Mouse (Mus musculus): ENCODE data around the gene Zfyve28.

Zfyve28 gene

GRCm38 (mm10) chr5:34205788-34206187 is 82.5 kb downstream of the Zfyve28 start:
- no peak for DNase-seq (ENCODE audit: low spot score)

DNA sequence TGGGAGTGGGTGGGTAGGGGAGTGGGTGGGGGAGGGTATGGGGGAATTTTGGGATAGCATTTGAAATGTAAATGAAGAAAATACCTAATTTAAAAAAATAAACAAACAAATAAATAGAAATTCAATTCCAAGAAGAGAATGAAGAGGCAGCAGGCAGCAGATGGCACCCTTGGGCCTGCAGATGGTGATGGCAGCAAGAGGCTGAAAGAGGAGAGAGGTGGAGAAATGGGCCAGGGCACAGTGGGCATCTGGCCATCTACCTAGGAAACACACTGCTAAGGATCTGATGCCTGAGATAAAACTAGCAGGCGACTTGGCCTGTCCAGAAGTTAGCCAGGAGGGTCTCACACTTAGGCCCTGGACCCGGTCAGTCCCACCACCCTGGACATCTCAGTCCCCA is 83.3 kb downstream of the Zfyve28 start:
- DNase-seq (ENCODE audit: low spot score), result no peak

- DNase-seq (ENCODE audit: low spot score), result no peak
These were observed 86.2 kb downstream of the Zfyve28 start for GRCm38 (mm10) chr5:34202006-34202405.

GRCm38 (mm10) chr5:34201396-34201795 is 86.9 kb downstream of the Zfyve28 start:
- no peak for DNase-seq (ENCODE audit: low spot score)

- DNase-seq (ENCODE audit: low spot score), result no peak
These were observed 89.6 kb downstream of the Zfyve28 start for GRCm38 (mm10) chr5:34198615-34199014.

DNA sequence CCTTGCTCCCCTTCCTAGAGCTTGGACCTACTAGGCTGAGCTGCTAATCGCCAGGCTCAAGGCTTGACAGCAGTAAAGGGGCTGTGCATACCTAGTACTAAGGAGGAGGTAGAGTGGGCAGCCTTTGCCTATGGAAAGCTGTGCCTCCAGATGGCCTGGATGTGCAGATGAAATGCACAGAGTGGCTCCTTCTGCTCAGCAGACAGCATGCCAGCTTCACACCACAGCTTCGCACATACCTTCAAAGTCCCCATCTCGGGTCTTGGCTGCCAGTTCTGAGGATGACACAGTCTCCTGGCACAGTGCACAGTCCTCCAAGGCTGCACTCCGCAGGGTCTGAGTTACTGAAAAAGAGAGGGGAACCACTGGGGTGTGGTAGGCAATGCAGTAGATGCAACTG is 91.0 kb downstream of the Zfyve28 start:
- DNase-seq (ENCODE audit: low spot score), result no peak

- DNase-seq (ENCODE audit: low spot score), result no peak
These were observed 91.8 kb downstream of the Zfyve28 start for GRCm38 (mm10) chr5:34196423-34196822.

- no peak for DNase-seq (ENCODE audit: low spot score)
These were observed 92.5 kb downstream of the Zfyve28 start for GRCm38 (mm10) chr5:34195786-34196185.

- no peak for DNase-seq (ENCODE audit: low spot score)
These were observed 93.1 kb downstream of the Zfyve28 start for GRCm38 (mm10) chr5:34194975-34195662.

GRCm38 (mm10) chr5:34194426-34194825 is 93.8 kb downstream of the Zfyve28 start:
- no peak for DNase-seq (ENCODE audit: low spot score)

DNA sequence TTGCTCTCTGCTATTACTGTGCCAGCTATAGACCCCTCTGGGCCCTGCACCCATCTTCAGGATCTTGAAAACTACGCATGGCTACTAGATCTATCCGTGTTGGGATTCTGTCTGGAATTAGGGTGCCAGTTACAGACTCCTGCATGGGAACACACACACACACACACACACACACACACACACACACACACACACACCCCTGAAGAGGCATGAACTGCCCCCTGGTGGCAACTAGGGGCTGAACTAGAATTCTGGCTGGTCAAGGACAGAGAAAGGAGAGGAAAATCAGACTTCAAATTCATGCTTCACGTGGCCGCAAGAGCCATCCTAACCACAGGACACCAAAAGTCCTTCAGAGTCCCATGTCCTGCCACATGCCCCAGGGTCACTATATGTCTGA is 96.4 kb downstream of the Zfyve28 start:
- DNase-seq (ENCODE audit: low spot score), result no peak

DNA sequence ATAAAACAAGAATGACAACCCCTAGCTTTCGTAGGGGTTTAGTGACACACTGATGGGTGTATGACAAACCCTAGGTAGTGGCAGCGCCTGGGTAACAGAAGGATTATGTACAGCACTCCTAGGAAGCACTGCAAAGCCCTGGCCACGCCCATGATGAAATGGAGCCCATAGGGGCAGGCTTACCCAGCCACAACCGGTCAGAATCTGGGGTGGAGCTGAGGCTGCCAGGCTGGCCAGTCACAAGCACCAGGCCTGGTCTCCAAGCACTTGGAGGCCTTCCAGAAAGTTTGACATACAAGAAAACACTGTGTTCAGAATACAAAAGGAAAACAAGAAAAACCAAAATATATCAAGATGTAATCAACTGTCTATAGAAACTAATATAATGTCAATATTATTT is 97.2 kb downstream of the Zfyve28 start:
- DNase-seq (ENCODE audit: low spot score), result no peak

- DNase-seq (ENCODE audit: low spot score), result no peak
These were observed 98.7 kb downstream of the Zfyve28 start for GRCm38 (mm10) chr5:34189521-34189920.

- DNase-seq (ENCODE audit: low spot score), result no peak
These were observed 99.4 kb downstream of the Zfyve28 start for GRCm38 (mm10) chr5:34188856-34189255.

DNA sequence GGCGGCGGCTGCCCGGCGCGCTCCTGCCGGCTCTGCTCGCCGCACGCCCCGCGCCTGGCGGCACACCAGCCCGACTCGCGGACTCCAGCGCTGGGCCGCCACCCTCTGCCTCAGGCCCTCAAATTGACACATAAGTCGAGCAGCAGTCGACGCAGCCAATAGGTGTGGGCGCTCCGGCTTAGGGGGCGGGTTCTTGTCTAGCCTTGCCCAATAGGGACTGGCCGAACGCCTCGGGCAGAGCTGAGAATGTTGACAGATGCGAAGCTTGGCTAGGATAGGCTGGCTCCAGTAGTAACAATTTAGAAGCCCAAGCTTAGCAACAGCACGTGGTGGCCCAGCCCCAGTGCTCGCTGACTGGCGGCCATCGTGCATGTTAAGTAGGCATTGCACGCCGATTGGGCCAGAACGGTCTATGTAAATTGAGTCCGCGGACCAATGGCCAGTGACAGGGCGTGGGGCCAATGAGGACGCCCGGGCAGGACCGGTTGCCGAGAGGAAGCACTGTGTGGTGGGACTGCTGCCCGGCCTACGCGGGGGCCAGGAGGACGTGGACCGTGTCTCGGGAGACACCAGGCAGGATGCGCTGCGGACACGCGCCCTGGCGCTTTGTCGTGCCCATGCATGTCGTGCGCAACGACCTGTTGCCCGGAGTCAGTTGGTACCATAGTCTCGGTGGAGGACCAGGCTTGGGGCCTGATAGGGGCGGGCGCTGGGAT is 100.5 kb downstream of the Zfyve28 start, which contains the start of gene Mxd4:
Mxd4 (minus strand) TSS at position 120 of the 716 bp plus-strand sequence.
- peak; percentile 98 for DNase-seq (ENCODE audit: low spot score)

- no peak for DNase-seq (ENCODE audit: low spot score)
These were observed 101.3 kb downstream of the Zfyve28 start for GRCm38 (mm10) chr5:34186961-34187391.

DNA sequence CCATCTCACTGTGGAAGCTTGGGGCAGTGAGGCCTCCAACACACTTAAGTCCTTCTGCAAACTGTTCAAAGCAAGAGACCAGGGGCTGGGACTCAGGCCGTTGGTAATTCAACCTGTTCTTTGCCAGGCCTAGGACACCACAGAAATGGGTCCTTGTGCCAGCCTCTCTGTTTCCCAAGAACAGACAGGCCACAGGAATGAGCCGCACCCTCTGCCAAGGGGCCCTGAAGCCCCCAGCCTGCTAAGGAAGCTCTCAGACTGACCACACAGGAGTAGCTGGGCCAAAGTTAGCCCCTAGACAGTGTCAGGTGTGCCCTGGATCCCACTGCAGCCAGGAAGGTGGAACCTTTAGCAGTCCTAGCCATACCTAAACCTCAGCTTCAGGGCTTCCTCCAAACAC is 101.9 kb downstream of the Zfyve28 start:
- no peak for DNase-seq (ENCODE audit: low spot score)

- DNase-seq (ENCODE audit: low spot score), result no peak
These were observed 102.5 kb downstream of the Zfyve28 start for GRCm38 (mm10) chr5:34185791-34186190.

DNA sequence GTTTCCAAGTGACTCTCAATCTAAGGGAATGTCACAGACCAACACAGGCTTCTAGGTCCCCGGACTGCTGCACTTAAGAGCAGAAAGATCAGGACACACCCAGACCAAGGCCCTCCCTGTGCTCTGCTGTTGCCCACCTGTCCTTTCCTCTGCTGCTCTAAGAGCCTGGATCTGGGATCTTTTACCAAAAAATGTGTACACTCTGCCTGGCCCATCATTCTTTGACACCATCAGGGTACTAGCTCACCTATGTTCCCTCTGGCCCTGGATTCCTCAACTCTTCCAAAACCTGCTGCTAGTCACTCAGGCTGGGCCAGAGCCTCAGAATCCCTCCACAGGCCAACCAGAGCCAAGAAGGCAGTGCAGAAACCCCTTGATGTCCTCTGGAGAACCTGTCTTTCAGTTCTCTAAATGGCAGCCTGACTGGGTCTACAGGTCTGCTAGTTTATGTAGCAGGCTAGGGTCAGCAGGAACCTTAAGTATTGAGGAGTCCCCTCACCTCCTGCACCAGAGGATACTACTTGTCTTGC is 103.1 kb downstream of the Zfyve28 start:
- DNase-seq (ENCODE audit: low spot score), result no peak

DNA sequence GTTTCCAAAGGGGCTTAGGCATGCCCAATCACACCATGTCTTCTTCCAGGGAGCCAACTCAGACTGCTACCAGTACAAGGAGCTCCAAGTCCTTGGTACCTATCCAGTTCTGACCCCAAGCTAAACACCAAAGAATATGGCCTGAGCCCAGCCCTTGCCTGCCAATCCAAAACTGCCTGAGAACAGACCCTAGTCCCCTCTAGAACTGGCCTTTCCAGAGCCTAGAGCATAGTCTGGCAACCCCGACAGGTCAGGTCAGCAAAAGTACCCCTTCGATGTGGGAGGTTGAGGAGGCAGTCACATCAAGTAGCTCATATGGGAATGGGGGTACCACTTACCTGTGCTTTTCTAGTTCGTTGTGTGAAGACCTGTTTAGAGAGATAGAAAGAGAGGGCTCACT is 104.3 kb downstream of the Zfyve28 start:
- no peak for DNase-seq (ENCODE audit: low spot score)

DNA sequence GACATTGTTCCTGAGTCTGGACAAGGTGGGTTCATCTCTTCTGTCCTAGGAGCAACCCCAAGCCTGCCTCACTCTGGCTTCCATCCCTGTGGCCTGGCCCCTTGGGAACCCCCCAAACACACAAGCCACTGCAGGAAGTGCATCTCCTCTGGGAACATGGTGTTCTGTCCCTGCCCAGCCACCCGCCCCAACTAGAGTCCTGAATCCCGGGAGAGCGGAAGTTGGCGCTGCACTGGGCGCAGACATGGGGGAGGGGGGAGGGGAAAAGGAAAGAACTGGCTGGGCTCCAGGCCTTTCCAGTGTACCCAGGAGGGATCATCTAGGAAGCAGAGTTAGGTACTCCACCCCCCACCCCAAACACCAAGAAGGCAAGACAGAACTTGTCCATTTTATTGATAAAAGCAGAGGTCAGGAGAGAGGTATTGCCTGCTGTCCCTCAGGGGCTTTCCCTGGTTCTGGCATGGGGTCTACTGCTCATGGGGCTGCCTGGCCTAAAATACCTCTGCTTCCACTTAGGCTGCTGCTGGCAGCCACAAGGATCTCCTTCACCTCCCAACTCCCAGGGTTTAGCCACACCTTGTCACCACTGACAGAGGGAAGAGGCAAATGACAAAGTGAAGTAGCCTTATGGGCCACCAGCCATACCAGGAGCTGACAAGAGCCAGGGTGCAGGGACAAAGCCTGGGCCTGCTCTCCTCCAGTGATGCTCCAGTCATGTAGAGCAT is 104.9 kb downstream of the Zfyve28 start:
- DNase-seq (ENCODE audit: low spot score), result no peak

- no peak for DNase-seq (ENCODE audit: low spot score)
These were observed 105.8 kb downstream of the Zfyve28 start for GRCm38 (mm10) chr5:34182486-34182885.

DNA sequence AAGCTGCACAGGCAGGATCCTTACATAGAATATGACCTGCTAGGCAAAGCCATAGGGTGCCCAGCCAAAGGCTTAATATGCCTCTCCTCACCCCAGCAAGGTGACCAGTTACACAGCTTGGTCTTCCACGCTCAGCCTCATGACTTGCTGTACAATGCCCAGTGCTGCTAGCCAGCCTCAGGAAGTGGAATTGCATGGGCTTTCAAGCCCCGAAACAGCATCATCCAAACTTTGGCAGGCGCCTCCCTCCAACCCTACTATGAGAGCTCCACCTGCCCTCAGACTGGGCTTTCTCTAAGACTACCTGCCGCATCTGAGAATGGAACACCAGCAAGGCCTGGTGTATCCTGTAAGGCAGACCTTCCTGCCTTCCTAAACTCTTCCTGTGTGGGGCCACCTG is 110.4 kb downstream of the Zfyve28 start:
- DNase-seq (ENCODE audit: low spot score), result no peak
